Mouse (Mus musculus): ENCODE data around the gene Mpi. TPM values are rescaled to one million over a fixed set of nuclear protein-coding genes. Genes with fewer than 3 reads are reported as not detected.

Gene Mpi
- polyA plus RNA-seq, 1 experiment from 2014 or later, result 24.6 TPM

GRCm38 (mm10) chr9:57597929-57598382 lies 45.4 kb upstream of the Mpi start:
- no peak for DNase-seq (ENCODE audit: low spot score)
- Histone ChIP-seq H3K4me2 (replicated peaks; ENCODE audit: low read depth) (no peak overlapping the region), H3K9me3 (ENCODE audit: control insufficient read depth, low read length) (no peaks in the 10 kb centered on the region), H3K4me1 (replicated peaks; ENCODE audit: control insufficient read depth, insufficient read depth) (no peaks in the 10 kb centered on the region), H3K27me3 (ENCODE audit: control insufficient read depth, insufficient read depth, low read length) (no peaks in the 10 kb centered on the region), H3K4me3 (ENCODE audit: low read depth, low read length) (no peak overlapping the region), H3K9ac (ENCODE audit: low read length) (no peak overlapping the region), H3K27ac (replicated peaks) (peak overlapping the region; percentile 24; the same call in 1 of the 2 replicates), H3K36me3 (ENCODE audit: control insufficient read depth, insufficient read depth, low read length) (peaks cover 9% of the 10 kb centered on the region; the same call in 1 of the 2 replicates)
- WGBS, result 27% methylated on average over 4 of the region's 4 CpGs
- 0 out of 2 replicates have a peak, but pooled peaks have one; percentile 28 for ATAC-seq (ENCODE audit: low FRiP score, low TSS enrichment)
- TF ChIP-seq CTCF (IDR thresholded peaks at IDR 0.05; ENCODE audit: low read depth) (no peak), EP300 (optimal IDR thresholded peaks at IDR 0.05) (no peak)

GRCm38 (mm10) chr9:57597265-57597664 lies 44.7 kb upstream of the Mpi start:
- ATAC-seq (ENCODE audit: low FRiP score, low TSS enrichment) (no peak), DNase-seq (ENCODE audit: low spot score) (no peak)
- TF ChIP-seq EP300 (optimal IDR thresholded peaks at IDR 0.05), result no peak
- no peak for TF ChIP-seq CTCF (IDR thresholded peaks at IDR 0.05; ENCODE audit: low read depth)
- Histone ChIP-seq H3K27ac (replicated peaks) (no peak overlapping the region), H3K27me3 (ENCODE audit: control insufficient read depth, insufficient read depth, low read length) (no peaks in the 10 kb centered on the region), H3K4me2 (replicated peaks; ENCODE audit: low read depth) (no peak overlapping the region), H3K9me3 (ENCODE audit: control insufficient read depth, low read length) (no peaks in the 10 kb centered on the region), H3K9ac (ENCODE audit: low read length) (no peak overlapping the region), H3K4me3 (ENCODE audit: low read depth, low read length) (no peak overlapping the region), H3K36me3 (ENCODE audit: control insufficient read depth, insufficient read depth, low read length) (peaks cover 13% of the 10 kb centered on the region; the same call in 1 of the 2 replicates), H3K4me1 (replicated peaks; ENCODE audit: control insufficient read depth, insufficient read depth) (no peaks in the 10 kb centered on the region)
- WGBS, result 87% methylated on average over 8 of the region's 8 CpGs

GRCm38 (mm10) chr9:57594174-57594509 lies 41.6 kb upstream of the Mpi start:
- H3K4me1 ChIP-seq (replicated peaks; ENCODE audit: control insufficient read depth, insufficient read depth), result no peaks in the 10 kb centered on the region
- ATAC-seq (ENCODE audit: low FRiP score, low TSS enrichment), result no peak
- WGBS, result 79% methylated on average over 9 of the region's 9 CpGs
- no peaks in the 10 kb centered on the region for H3K9me3 ChIP-seq (ENCODE audit: control insufficient read depth, low read length)
- no peak overlapping the region for H3K4me3 ChIP-seq (ENCODE audit: low read depth, low read length)
- H3K9ac ChIP-seq (ENCODE audit: low read length), result no peak overlapping the region
- TF ChIP-seq CTCF (IDR thresholded peaks at IDR 0.05; ENCODE audit: low read depth) (no peak), EP300 (optimal IDR thresholded peaks at IDR 0.05) (no peak)
- no peaks in the 10 kb centered on the region for H3K27me3 ChIP-seq (ENCODE audit: control insufficient read depth, insufficient read depth, low read length)
- H3K27ac ChIP-seq (replicated peaks), result no peak overlapping the region
- no peak overlapping the region for H3K4me2 ChIP-seq (replicated peaks; ENCODE audit: low read depth)
- peaks cover 13% of the 10 kb centered on the region; the same call in 1 of the 2 replicates for H3K36me3 ChIP-seq (ENCODE audit: control insufficient read depth, insufficient read depth, low read length)
- no peak for DNase-seq (ENCODE audit: low spot score)

GRCm38 (mm10) chr9:57593454-57594173 lies 41.1 kb upstream of the Mpi start:
- Histone ChIP-seq H3K4me3 (ENCODE audit: low read depth, low read length) (no peak overlapping the region), H3K36me3 (ENCODE audit: control insufficient read depth, insufficient read depth, low read length) (peaks cover 13% of the 10 kb centered on the region; the same call in 1 of the 2 replicates), H3K27ac (replicated peaks) (no peak overlapping the region), H3K9ac (ENCODE audit: low read length) (no peak overlapping the region), H3K4me1 (replicated peaks; ENCODE audit: control insufficient read depth, insufficient read depth) (0 out of 2 replicates have a peak, but pooled peaks cover 2% of the 10 kb centered on the region), H3K27me3 (ENCODE audit: control insufficient read depth, insufficient read depth, low read length) (no peaks in the 10 kb centered on the region), H3K4me2 (replicated peaks; ENCODE audit: low read depth) (no peak overlapping the region), H3K9me3 (ENCODE audit: control insufficient read depth, low read length) (no peaks in the 10 kb centered on the region)
- TF ChIP-seq EP300 (optimal IDR thresholded peaks at IDR 0.05), result no peak
- TF ChIP-seq CTCF (IDR thresholded peaks at IDR 0.05; ENCODE audit: low read depth), result no peak
- DNase-seq (ENCODE audit: low spot score), result no peak
- ATAC-seq (ENCODE audit: low FRiP score, low TSS enrichment), result no peak
- 58% methylated on average over 12 of the region's 12 CpGs for WGBS

GRCm38 (mm10) chr9:57590726-57591125 lies 38.2 kb upstream of the Mpi start:
- 40% methylated on average over 5 of the region's 5 CpGs for WGBS
- H3K36me3 ChIP-seq (ENCODE audit: control insufficient read depth, insufficient read depth, low read length), result peaks cover 23% of the 10 kb centered on the region; the same call in 1 of the 2 replicates
- no peaks in the 10 kb centered on the region for H3K9me3 ChIP-seq (ENCODE audit: control insufficient read depth, low read length)
- no peak overlapping the region for H3K9ac ChIP-seq (ENCODE audit: low read length)
- H3K4me3 ChIP-seq (ENCODE audit: low read depth, low read length), result no peak overlapping the region
- ATAC-seq (ENCODE audit: low FRiP score, low TSS enrichment) (no peak), DNase-seq (ENCODE audit: low spot score) (no peak)
- no peaks in the 10 kb centered on the region for H3K27me3 ChIP-seq (ENCODE audit: control insufficient read depth, insufficient read depth, low read length)
- TF ChIP-seq EP300 (optimal IDR thresholded peaks at IDR 0.05), result no peak
- peak; percentile 65 for TF ChIP-seq CTCF (IDR thresholded peaks at IDR 0.05; ENCODE audit: low read depth)
- H3K27ac ChIP-seq (replicated peaks), result no peak overlapping the region
- H3K4me1 ChIP-seq (replicated peaks; ENCODE audit: control insufficient read depth, insufficient read depth), result 0 out of 2 replicates have a peak, but pooled peaks cover 2% of the 10 kb centered on the region
- H3K4me2 ChIP-seq (replicated peaks; ENCODE audit: low read depth), result no peak overlapping the region

Measured in stomach, postnatal 0 days (tissue).